Mouse (Mus musculus): ENCODE data around the gene Mfsd1. TPM values are rescaled to one million over a fixed set of nuclear protein-coding genes. Genes with fewer than 3 reads are reported as not detected.

The Mfsd1 gene
- 28.2 and 46.9 TPM in 2 replicates for polyA plus RNA-seq (2012; ENCODE audit: low replicate concordance)

GRCm38 (mm10) chr3:67582273-67583124 lies at the start of gene Mfsd1:
TSS of gene Mfsd1 (plus strand) at chr3:67582741.

Other genes with a start within 250 kb of the Mfsd1 start
- not detected in 2 replicates for gene Mlf1, start 208.6 kb upstream of the Mfsd1 start, polyA plus RNA-seq (2012; ENCODE audit: low replicate concordance)
- not detected in 2 replicates for gene Gm17402, start 207.6 kb upstream of the Mfsd1 start, polyA plus RNA-seq (2012; ENCODE audit: low replicate concordance)
- gene Gfm1, start 152.6 kb upstream of the Mfsd1 start, polyA plus RNA-seq (2012; ENCODE audit: low replicate concordance) = 3.9 and 4.1 TPM in 2 replicates
- gene Lxn, start 118.8 kb upstream of the Mfsd1 start, polyA plus RNA-seq (2012; ENCODE audit: low replicate concordance) = 2.7 and 2.8 TPM in 2 replicates
- 0.17 and 0.34 TPM in 2 replicates for gene Rarres1, start 67.2 kb upstream of the Mfsd1 start, polyA plus RNA-seq (2012; ENCODE audit: low replicate concordance)